Mouse (Mus musculus) heart, embryonic 15.5 days (tissue): ENCODE measurements around the gene Pard3b. TPM values are rescaled to one million over a fixed set of nuclear protein-coding genes. Genes with fewer than 3 reads are reported as not detected.

ENCODE experiments used
- ATAC-seq: fragments of 200-750 bp; cut with Nextera tagmentation; replicated peaks from 2 replicates; pipeline ENCODE4 v1.8.0; 2017; ENCODE audit warnings: low read depth, moderate TSS enrichment; ENCODE audit not compliant: insufficient number of reproducible peaks, insufficient read depth, low FRiP score
- H3K27ac ChIP-seq: fragments of 300-500 bp; sonication (generic); 2 replicates; pipeline ENCODE4 v1.5.1; 2015; ENCODE audit warnings: mild to moderate bottlenecking, inconsistent platforms
- H3K27me3 ChIP-seq: fragments of 300-500 bp; sonication (generic); 2 replicates; pipeline ENCODE4 v1.6.1; 2015; ENCODE audit warnings: inconsistent platforms
- H3K36me3 ChIP-seq: fragments of 300-500 bp; sonication (generic); 2 replicates; pipeline ENCODE4 v1.6.1; 2015; ENCODE audit warnings: mild to moderate bottlenecking, inconsistent platforms
- H3K4me1 ChIP-seq: fragments of 300-500 bp; sonication (generic); replicated peaks from 2 replicates; pipeline ENCODE4 v1.6.1; 2015; ENCODE audit warnings: inconsistent platforms
- H3K4me2 ChIP-seq: fragments of 300-500 bp; sonication (generic); 2 replicates; pipeline ENCODE4 v1.6.1; 2015; ENCODE audit warnings: inconsistent platforms, mild to moderate bottlenecking, moderate library complexity
- H3K4me3 ChIP-seq: fragments of 300-500 bp; sonication (generic); 2 replicates; pipeline ENCODE4 v1.5.1; 2015; ENCODE audit warnings: mild to moderate bottlenecking, inconsistent platforms
- H3K9ac ChIP-seq: fragments of 300-500 bp; sonication (generic); 2 replicates; pipeline ENCODE4 v1.6.1; 2015; ENCODE audit warnings: mild to moderate bottlenecking, inconsistent platforms
- H3K9me3 ChIP-seq: fragments of 300-500 bp; sonication (generic); replicated peaks from 2 replicates; pipeline ENCODE4 v1.6.1; 2016; ENCODE audit warnings: inconsistent platforms
- WGBS: fragments of 180-500 bp; shearing (Covaris S2); methylation state at CpG from one replicate; pipeline ENCODE4 v1.1.7; 2015; ENCODE audit warnings: mixed read lengths; 5-methylcytosine and 5-hydroxymethylcytosine counted together
- polyA plus RNA-seq: library from polyadenylated mRNA; unstranded; fragments of >200 nt; fragmentation: Nextera tagmentation; extraction: Ambion mirVana; gene quantifications from 2 replicates; pipeline ENCODE4 v1.2.1, GENCODE M21; 2015

Gene Pard3b
- polyA plus RNA-seq, 1 experiment from 2014 or later, result 14.2 TPM

DNA sequence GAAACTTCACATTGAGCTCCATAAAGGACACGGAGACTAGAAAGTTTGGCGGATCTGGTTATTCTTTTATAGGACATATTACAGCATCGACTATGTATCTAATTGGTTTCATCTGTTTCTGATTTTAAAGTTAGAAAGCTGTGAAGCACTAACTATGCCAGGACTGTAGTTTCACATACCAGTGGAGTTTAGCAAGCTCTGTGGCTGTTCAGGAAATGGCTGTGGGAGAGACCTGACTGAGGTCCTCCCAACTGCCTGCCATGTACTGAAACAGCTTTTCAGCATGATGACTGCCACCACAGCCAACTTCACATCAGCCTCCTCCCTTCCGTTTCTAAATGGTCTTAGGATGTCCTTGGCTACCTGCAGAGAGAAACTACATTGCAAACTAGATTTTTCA lies 296.1 kb downstream of the Pard3b start:
- Histone ChIP-seq H3K4me3 (no peak overlapping the region), H3K9me3 (no peaks in the 10 kb centered on the region), H3K27me3 (no peaks in the 10 kb centered on the region), H3K27ac (no peak overlapping the region), H3K4me2 (no peak overlapping the region), H3K9ac (no peak overlapping the region), H3K36me3 (no peaks in the 10 kb centered on the region), H3K4me1 (no peaks in the 10 kb centered on the region)
- WGBS, result 79% methylated on average over 4 of the region's 4 CpGs
- ATAC-seq, result no peak

DNA sequence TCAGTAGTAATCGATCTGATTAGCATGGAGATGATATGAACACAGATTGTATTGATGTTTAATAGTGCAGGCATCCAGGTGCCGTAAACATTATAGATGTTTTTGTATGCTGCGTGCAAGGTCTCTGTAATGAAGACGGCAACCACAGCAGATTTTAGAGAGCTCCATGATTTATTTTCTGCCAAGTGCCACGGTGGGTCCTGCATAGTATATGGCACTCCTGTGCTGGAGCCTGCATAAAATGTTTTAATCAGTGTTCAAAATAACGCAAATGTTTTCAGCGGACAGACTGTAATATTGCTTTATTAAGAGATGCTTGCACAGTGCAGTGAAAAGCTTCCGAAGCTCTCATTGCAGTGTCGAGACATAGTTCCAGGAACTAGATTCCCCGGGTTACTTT lies 301.3 kb downstream of the Pard3b start:
- ATAC-seq, result no peak
- no peaks in the 10 kb centered on the region for H3K9me3 ChIP-seq
- no peaks in the 10 kb centered on the region for H3K36me3 ChIP-seq
- H3K4me3 ChIP-seq, result no peak overlapping the region
- no peak overlapping the region for H3K4me2 ChIP-seq
- no peak overlapping the region for H3K27ac ChIP-seq
- WGBS, result 82% methylated on average over 10 of the region's 10 CpGs
- H3K4me1 ChIP-seq, result no peaks in the 10 kb centered on the region
- H3K27me3 ChIP-seq, result no peaks in the 10 kb centered on the region
- no peak overlapping the region for H3K9ac ChIP-seq

DNA sequence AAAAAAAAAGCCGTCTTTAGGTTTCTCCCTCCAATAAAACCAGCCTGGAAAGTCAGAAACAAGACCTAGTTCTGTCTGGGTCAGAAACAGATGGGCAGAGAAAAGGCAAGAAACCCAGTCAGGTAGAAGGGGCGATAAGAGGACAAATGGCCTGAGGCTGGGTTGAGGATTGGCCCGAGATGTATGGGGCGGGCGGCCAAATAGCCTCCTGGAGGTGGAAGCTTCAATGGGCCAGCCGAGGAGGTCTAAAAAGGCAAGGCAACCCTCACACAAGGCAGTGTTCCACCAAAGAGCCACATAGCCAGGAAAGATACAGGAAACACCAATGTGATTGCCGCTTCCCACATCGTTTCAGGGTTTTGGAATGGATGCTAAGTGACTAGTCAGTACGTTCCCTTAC lies 322.9 kb downstream of the Pard3b start:
- ATAC-seq, result no peak
- Histone ChIP-seq H3K9me3 (no peaks in the 10 kb centered on the region), H3K27ac (no peak overlapping the region), H3K4me3 (no peak overlapping the region), H3K4me1 (no peaks in the 10 kb centered on the region; the same call in 1 of the 2 replicates), H3K36me3 (no peaks in the 10 kb centered on the region), H3K9ac (no peak overlapping the region), H3K4me2 (no peak overlapping the region), H3K27me3 (no peaks in the 10 kb centered on the region)
- WGBS, result 90% methylated on average over 9 of the region's 9 CpGs

DNA sequence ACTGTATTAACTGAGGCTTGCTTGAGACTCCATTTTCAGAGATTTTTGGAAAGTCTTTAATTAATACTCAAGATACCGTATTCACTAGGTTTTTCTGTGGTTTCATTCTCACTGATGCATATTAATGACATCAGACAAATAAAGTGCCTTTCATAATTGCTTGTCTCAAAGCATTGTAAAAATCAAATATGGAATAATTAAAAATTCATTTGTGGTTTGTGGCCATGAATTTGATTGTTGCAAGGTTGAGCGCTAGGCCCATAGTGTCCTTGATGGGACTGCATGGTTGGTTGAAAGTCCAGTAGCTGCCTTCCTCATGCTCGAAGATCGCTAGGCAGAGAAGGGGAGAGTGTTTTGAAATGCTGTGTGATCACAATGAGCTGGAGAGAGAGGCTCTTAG lies 323.9 kb downstream of the Pard3b start:
- no peaks in the 10 kb centered on the region for H3K27me3 ChIP-seq
- H3K4me3 ChIP-seq, result no peak overlapping the region
- H3K9me3 ChIP-seq, result no peaks in the 10 kb centered on the region
- no peak overlapping the region for H3K27ac ChIP-seq
- ATAC-seq, result no peak
- WGBS, result 78% methylated on average over 4 of the region's 4 CpGs
- no peaks in the 10 kb centered on the region; the same call in 1 of the 2 replicates for H3K4me1 ChIP-seq
- H3K4me2 ChIP-seq, result no peak overlapping the region
- H3K36me3 ChIP-seq, result no peaks in the 10 kb centered on the region
- H3K9ac ChIP-seq, result no peak overlapping the region

DNA sequence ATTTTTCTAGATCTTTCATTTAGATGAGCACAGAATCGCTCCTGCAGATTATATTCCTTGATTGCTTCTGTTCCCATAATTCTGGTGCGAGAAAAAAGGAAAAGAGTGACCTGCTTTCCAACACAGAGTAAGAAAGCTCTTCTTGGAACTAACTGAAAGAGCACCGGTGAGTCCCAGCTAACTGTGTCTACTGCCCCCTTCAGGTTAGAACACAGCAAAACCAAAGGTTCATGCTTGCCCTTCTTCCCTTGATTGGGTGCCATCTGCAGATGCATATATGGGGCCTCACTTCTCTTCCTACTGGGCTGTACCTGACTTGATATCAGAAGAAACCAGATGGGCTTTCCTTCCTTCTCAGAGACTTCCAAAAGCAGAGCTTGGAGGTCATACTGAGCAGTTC lies 328.5 kb downstream of the Pard3b start:
- Histone ChIP-seq H3K4me2 (no peak overlapping the region), H3K9ac (no peak overlapping the region), H3K36me3 (no peaks in the 10 kb centered on the region), H3K9me3 (no peaks in the 10 kb centered on the region), H3K27ac (no peak overlapping the region), H3K4me1 (no peaks in the 10 kb centered on the region; the same call in 1 of the 2 replicates), H3K27me3 (no peaks in the 10 kb centered on the region), H3K4me3 (no peak overlapping the region)
- ATAC-seq, result no peak
- 72% methylated on average over 3 of the region's 3 CpGs for WGBS

DNA sequence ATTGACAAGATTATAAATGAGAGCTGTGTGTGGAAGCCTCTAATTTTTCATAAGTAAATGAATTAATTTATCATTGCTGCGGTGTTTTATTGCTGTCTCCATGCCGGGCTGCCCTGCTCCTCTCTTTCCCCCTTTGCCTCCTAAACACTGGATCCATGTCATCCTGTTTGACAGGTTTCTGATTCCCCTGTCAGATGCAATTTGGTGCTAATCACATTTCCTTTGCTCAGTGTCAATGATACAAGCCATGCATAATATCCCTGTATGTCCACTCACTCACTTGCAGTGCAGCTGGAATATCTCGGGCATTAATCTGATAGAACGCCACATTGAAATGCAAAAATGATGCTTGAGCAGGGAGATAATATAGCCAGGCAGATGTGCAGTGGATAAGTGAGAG lies 329.2 kb downstream of the Pard3b start:
- Histone ChIP-seq H3K4me1 (no peaks in the 10 kb centered on the region; the same call in 1 of the 2 replicates), H3K27ac (no peak overlapping the region), H3K9me3 (no peaks in the 10 kb centered on the region), H3K4me2 (no peak overlapping the region), H3K9ac (no peak overlapping the region), H3K27me3 (no peaks in the 10 kb centered on the region), H3K4me3 (no peak overlapping the region), H3K36me3 (no peaks in the 10 kb centered on the region)
- no peak for ATAC-seq
- WGBS, result 76% methylated on average over 4 of the region's 4 CpGs

DNA sequence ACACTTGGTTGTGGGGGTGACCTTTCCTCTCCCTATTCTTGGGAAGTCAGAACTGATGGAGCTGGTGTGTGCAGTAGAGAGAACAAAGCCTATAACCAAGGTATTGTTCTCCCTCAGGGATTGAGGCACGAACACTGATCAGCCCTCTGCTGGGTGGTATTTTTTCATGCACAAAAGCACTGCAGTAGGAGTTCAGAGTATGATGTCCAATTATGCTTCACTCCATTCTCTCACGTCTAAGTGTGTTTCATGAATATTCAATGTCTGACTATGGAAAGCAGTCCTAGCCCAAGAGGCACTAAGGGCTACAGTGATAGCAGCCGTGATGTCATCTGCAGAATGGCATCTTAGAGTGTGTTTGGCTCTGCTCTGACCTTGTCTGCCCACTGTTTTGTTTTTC lies 359.1 kb downstream of the Pard3b start:
- Histone ChIP-seq H3K27me3 (no peaks in the 10 kb centered on the region), H3K9ac (no peak overlapping the region), H3K36me3 (no peaks in the 10 kb centered on the region), H3K4me2 (no peak overlapping the region), H3K27ac (no peak overlapping the region), H3K4me3 (no peak overlapping the region), H3K4me1 (no peaks in the 10 kb centered on the region; the same call in 1 of the 2 replicates), H3K9me3 (no peaks in the 10 kb centered on the region)
- no peak for ATAC-seq
- WGBS, result 71% methylated on average over 3 of the region's 3 CpGs

DNA sequence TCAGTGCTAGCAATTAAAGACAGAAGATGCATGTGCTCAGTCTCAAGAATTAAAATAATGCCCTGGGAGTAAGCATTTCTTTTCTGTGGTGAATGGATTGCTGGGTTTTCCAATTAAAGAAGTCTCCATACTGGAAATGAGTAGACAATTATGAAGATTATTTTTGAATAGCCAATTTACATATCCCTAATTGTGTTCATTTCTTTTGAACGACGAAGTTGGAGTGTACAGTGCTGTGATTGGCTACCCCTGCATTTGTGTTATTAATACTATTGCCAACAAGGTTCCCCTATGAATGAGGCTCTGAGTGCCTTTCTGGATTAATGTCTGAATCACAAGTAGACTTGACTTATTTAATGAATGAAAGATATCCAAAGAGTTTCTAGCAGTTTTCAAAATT lies 370.2 kb downstream of the Pard3b start:
- H3K4me1 ChIP-seq, result peaks cover 2% of the 10 kb centered on the region; the same call in 1 of the 2 replicates
- H3K9me3 ChIP-seq, result no peaks in the 10 kb centered on the region
- no peaks in the 10 kb centered on the region for H3K27me3 ChIP-seq
- no peak overlapping the region for H3K4me3 ChIP-seq
- H3K9ac ChIP-seq, result no peak overlapping the region
- no peaks in the 10 kb centered on the region for H3K36me3 ChIP-seq
- no peak overlapping the region for H3K4me2 ChIP-seq
- WGBS, result 87% methylated on average over 2 of the region's 2 CpGs
- no peak for ATAC-seq
- no peak overlapping the region for H3K27ac ChIP-seq

DNA sequence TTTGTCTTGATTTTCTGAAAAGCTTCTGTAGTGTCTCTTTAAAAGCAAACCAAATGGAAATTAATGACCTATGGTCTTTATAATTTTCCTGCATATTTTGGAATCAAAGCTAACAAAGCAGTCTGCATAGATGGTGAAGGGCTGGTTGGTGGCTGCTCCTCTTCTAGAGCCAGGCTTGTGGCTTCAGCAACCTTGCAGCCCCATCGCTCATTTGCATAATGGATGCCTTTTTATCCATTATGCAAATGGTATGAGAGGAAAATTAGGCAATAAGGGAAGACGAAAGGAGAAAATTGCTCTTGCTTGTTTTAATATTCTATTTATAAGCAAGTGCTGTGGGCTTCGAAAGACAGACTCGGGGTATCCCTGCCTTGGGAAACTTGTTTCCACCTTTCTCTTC lies 373.1 kb downstream of the Pard3b start:
- Histone ChIP-seq H3K27me3 (no peaks in the 10 kb centered on the region), H3K9ac (no peak overlapping the region), H3K27ac (no peak overlapping the region), H3K36me3 (no peaks in the 10 kb centered on the region), H3K9me3 (no peaks in the 10 kb centered on the region), H3K4me3 (no peak overlapping the region), H3K4me2 (no peak overlapping the region), H3K4me1 (no peaks in the 10 kb centered on the region)
- ATAC-seq, result no peak
- 95% methylated on average over 4 of the region's 4 CpGs for WGBS

DNA sequence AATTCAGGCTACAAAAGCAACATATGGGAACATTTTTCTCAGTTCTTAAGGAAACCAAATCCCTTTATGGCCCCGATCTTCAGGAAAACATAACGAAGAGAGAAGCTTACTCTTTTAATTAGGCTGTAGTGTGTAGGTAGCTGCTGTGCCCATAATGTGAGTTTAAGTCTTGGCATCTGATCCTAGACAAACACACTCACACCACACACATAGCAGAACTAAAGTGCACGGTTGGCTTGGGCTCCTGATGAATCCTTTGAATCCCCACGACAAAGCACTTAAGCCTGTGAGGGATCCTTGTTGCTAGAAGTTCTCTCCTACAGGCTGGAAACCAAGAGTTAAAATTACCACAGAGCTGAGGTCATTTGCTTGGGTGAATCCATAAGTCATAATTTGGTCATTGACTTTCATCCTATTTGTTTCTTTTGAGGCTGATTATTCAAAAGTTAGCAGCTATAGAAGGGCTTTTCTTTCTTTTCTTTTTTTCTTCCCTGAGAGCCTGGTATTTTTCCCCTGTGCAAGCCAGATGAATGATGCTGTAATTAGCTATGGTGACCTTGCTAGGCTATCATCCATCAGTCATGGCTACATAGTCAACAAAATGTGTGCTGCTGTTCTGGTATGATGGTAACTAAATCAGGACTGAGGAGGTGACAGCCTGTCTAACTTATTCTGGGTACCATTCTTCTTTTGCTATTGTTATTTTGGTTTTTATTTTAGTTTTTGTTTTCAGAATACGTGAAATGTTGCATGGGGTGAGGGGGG lies 378.1 kb downstream of the Pard3b start:
- no peaks in the 10 kb centered on the region for H3K27me3 ChIP-seq
- no peak overlapping the region for H3K4me2 ChIP-seq
- WGBS, result 63% methylated on average over 5 of the region's 5 CpGs
- ATAC-seq, result no peak
- no peak overlapping the region for H3K4me3 ChIP-seq
- H3K9ac ChIP-seq, result no peak overlapping the region
- H3K27ac ChIP-seq, result no peak overlapping the region
- no peaks in the 10 kb centered on the region for H3K4me1 ChIP-seq
- H3K9me3 ChIP-seq, result no peaks in the 10 kb centered on the region
- H3K36me3 ChIP-seq, result no peaks in the 10 kb centered on the region

DNA sequence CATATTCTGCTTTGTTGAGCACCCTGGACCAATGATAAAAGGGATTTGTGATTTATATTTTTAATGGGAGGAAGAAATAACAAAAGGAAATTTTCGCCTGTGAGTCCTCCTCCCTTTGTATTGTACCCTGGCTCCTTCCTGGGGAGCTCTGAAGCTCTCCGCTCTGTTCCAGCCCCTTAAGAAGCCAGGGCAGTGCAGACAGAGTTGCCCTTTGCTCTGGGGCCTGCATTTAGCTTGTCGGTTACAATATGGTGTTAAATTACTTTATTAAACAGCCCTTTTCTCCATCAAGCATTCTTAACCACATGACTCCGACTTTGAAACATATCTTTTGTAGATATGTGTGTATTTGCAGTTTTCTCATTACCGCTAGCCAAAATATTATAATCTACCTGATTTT lies 379.7 kb downstream of the Pard3b start:
- H3K27ac ChIP-seq, result no peak overlapping the region
- 67% methylated on average over 5 of the region's 5 CpGs for WGBS
- ATAC-seq, result no peak
- H3K9ac ChIP-seq, result no peak overlapping the region
- H3K9me3 ChIP-seq, result no peaks in the 10 kb centered on the region
- H3K4me3 ChIP-seq, result no peak overlapping the region
- no peaks in the 10 kb centered on the region for H3K36me3 ChIP-seq
- H3K4me2 ChIP-seq, result no peak overlapping the region
- H3K4me1 ChIP-seq, result no peaks in the 10 kb centered on the region
- H3K27me3 ChIP-seq, result no peaks in the 10 kb centered on the region

DNA sequence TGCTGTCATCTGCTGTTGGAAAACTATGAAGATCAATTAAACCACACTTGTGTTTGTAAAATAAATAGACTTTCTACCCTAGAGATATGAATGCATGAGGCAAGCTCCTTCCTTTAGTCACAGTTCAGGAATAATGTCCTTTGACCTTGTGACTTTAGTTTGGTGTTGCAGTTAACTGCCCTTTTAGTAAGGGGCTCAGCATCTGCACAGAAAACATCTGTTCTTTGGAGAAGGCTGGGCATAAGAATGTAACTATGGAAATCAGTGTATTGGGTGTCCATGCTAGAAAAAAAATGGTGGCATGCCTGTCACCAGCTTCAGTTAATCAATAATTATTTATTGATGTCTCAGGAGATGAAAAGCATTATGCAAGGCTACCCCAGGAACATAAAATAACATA lies 381.1 kb downstream of the Pard3b start:
- Histone ChIP-seq H3K9me3 (no peaks in the 10 kb centered on the region), H3K9ac (no peak overlapping the region), H3K27me3 (no peaks in the 10 kb centered on the region), H3K4me1 (no peaks in the 10 kb centered on the region), H3K4me2 (no peak overlapping the region), H3K27ac (no peak overlapping the region), H3K4me3 (no peak overlapping the region), H3K36me3 (no peaks in the 10 kb centered on the region)
- ATAC-seq, result no peak
